Mouse (Mus musculus) kidney, adult 2 months (tissue): ENCODE results near the gene Gm28051. TPM values are rescaled to one million over a fixed set of nuclear protein-coding genes. Genes with fewer than 3 reads are reported as not detected.

Experiments
- DNase-seq: peaks from one replicate; pipeline ENCODE4 v3.0.0; 2021
- H3K27ac ChIP-seq: fragments of 200-500 bp; 2 replicates; pipeline ENCODE4 v1.5.1; 2012; ENCODE audit warnings: low read depth, low read length, control low read depth, inconsistent platforms; ENCODE audit not compliant: insufficient read depth
- H3K27me3 ChIP-seq: fragments of 200-500 bp; replicated peaks from 2 replicates; pipeline ENCODE4 v1.6.1; 2012; ENCODE audit warnings: mild to moderate bottlenecking, moderate library complexity, low read length, inconsistent platforms; ENCODE audit not compliant: control insufficient read depth, insufficient read depth
- H3K36me3 ChIP-seq: fragments of 200-500 bp; 2 replicates; pipeline ENCODE4 v1.6.1; 2012; ENCODE audit warnings: mild to moderate bottlenecking, moderate library complexity, low read length, inconsistent platforms; ENCODE audit not compliant: control insufficient read depth, insufficient read depth
- H3K4me1 ChIP-seq: fragments of 200-500 bp; 2 replicates; pipeline ENCODE4 v1.6.1; 2011; ENCODE audit warnings: low read length; ENCODE audit not compliant: control insufficient read depth, insufficient read depth
- H3K4me3 ChIP-seq: fragments of 200-500 bp; 2 replicates; pipeline ENCODE4 v1.5.1; 2011; ENCODE audit warnings: mild to moderate bottlenecking, low read depth, low read length, control low read depth; ENCODE audit not compliant: insufficient read depth
- CTCF ChIP-seq: fragments of 200-500 bp; conservative IDR thresholded peaks from 2 replicates; pipeline ENCODE4 v1.5.1; 2011; ENCODE audit warnings: low read depth, mild to moderate bottlenecking, control low read depth, low read length, moderate library complexity, mixed read lengths; ENCODE audit not compliant: insufficient read depth, insufficient read length
- POLR2A ChIP-seq: fragments of 200-500 bp; IDR thresholded peaks from one replicate; pipeline ENCODE4 v1.6.1; 2011; ENCODE audit warnings: low read depth, low read length, control low read depth
- WGBS: fragments of 180-500 bp; shearing (Covaris S2); methylation state at CpG from one replicate; pipeline ENCODE4 v1.1.7; 2018; 5-methylcytosine and 5-hydroxymethylcytosine counted together
- polyA plus RNA-seq: library from polyadenylated mRNA; depleted of rRNA; stranded (reverse); fragments of >200 nt; gene quantifications from 2 replicates; pipeline ENCODE4 v1.2.3, GENCODE M21; 2012; rRNA removed

Gene Gm28051
- polyA plus RNA-seq: not detected in 2 replicates

DNA sequence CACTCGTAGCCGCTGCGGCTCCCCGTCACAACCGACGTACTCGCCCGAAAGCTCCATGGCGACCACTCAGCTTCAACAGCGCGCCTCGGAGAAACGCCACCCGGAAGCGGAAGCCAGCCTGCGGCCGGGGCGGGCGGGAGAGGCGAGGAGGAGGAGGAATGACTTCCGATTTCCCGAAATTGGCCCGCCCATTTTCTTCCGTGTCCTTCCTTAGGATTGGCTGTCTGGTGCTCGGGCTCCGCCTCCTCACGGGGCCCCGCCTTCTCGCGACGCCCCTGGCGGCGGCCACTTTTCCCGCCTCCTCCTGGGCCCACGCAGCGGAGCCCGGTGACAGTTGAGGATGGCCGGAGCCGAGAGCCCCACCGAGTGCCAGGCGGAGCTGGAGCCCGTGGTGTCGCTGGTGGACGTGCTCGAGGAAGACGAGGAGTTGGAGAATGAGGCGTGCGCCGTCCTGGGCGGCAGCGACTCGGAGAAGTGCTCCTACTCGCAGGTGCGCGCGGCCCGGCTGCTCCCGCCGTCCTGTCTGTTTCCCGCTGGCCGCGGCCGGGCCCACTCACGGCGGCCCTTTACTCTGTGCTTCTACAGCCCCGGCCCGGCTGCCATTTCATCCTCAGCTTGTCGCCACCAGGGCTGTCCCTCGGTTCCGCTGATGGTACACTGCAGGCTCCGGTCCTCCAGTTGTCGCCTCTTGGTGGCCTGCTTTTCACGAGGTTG, at the start of gene Gm28051, which contains the start of the genes Gon7 and Ubr7:
Gene Gm28051, minus strand, starts transcription at position 77 of the 714 bp plus-strand sequence.
Gene Gon7, minus strand, starts transcription at position 115 of the 714 bp plus-strand sequence.
Gene Ubr7, plus strand, starts transcription at position 279 of the 714 bp plus-strand sequence.
- H3K36me3 ChIP-seq: no peaks in the 10 kb centered on the region; the same call in 1 of the 2 replicates
- peaks cover 5% of the 10 kb centered on the region for H3K4me1 ChIP-seq
- peak; percentile 98 for DNase-seq
- under 1% methylated on average over 73 of the region's 73 CpGs for WGBS
- peak within 1 kb of the TSS; percentile 64 for H3K27ac ChIP-seq
- no peaks in the 10 kb centered on the region for H3K27me3 ChIP-seq
- H3K4me3 ChIP-seq: peak within 1 kb of the TSS; percentile 96
- no peak for TF ChIP-seq POLR2A
- TF ChIP-seq CTCF: peak; percentile 34; the same call in 1 of the 2 replicates

DNA sequence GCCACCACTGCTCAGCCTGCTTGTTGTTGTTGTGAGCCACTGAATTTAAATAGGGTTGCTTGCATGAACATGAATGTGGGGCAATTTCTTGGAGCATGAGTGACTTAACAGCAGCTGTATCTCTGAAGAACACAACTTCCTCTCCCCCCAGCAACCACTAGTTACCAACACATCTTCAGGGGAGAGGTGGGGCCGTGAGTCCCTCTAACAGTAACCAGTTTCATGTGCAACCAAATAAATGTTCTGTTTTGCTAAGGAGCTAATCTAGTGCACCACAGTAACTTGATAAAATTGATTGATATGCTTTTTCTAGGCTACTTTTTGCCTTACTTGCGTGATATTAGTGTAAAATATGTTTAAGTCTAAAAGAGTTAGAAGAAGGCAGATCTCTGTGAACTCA, 42.0 kb upstream of the Gm28051 start:
- no peaks in the 10 kb centered on the region for H3K36me3 ChIP-seq
- H3K4me1 ChIP-seq: no peaks in the 10 kb centered on the region
- no peaks in the 10 kb centered on the region for H3K27me3 ChIP-seq
- no peak for DNase-seq
- H3K4me3 ChIP-seq: no peak overlapping the region
- no peak overlapping the region for H3K27ac ChIP-seq
- TF ChIP-seq CTCF: no peak
- no peak for TF ChIP-seq POLR2A
- WGBS: 94% methylated on average over 2 of the region's 2 CpGs

GRCm38 (mm10) chr12:102787927-102788326, 30.4 kb upstream of the Gm28051 start:
- TF ChIP-seq POLR2A (no peak), CTCF (no peak)
- WGBS: 72% methylated on average over 7 of the region's 7 CpGs
- peak; percentile 12 for DNase-seq
- H3K4me1 ChIP-seq: no peaks in the 10 kb centered on the region
- H3K36me3 ChIP-seq: no peaks in the 10 kb centered on the region; the same call in none of the 2 replicates
- H3K27me3 ChIP-seq: no peaks in the 10 kb centered on the region
- H3K27ac ChIP-seq: no peak overlapping the region
- H3K4me3 ChIP-seq: no peak overlapping the region

DNA sequence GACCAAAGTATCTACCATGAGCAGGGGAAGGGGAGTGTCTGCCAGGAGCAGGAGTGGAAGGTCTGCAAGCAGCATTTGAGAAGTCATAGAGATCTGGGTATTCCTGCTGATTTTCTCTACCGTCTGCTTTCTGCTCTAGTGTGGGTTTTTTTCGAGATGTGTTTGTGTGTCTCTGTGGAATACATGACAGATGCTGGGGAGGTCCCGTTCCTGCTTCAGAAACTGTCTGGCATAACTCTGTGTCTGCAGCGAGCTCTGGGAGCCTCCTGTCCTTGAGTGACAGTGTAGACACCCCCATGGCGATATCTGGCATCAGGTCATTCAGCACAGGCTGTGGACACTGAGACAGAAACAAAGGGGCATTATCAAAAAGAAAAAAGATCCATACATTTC, 28.0 kb upstream of the Gm28051 start:
- no peaks in the 10 kb centered on the region for H3K27me3 ChIP-seq
- WGBS: 91% methylated on average over 5 of the region's 5 CpGs
- H3K27ac ChIP-seq: no peak overlapping the region
- no peak for DNase-seq
- no peak for TF ChIP-seq POLR2A
- no peak for TF ChIP-seq CTCF
- no peak overlapping the region for H3K4me3 ChIP-seq
- H3K4me1 ChIP-seq: no peaks in the 10 kb centered on the region
- no peaks in the 10 kb centered on the region; the same call in none of the 2 replicates for H3K36me3 ChIP-seq

DNA sequence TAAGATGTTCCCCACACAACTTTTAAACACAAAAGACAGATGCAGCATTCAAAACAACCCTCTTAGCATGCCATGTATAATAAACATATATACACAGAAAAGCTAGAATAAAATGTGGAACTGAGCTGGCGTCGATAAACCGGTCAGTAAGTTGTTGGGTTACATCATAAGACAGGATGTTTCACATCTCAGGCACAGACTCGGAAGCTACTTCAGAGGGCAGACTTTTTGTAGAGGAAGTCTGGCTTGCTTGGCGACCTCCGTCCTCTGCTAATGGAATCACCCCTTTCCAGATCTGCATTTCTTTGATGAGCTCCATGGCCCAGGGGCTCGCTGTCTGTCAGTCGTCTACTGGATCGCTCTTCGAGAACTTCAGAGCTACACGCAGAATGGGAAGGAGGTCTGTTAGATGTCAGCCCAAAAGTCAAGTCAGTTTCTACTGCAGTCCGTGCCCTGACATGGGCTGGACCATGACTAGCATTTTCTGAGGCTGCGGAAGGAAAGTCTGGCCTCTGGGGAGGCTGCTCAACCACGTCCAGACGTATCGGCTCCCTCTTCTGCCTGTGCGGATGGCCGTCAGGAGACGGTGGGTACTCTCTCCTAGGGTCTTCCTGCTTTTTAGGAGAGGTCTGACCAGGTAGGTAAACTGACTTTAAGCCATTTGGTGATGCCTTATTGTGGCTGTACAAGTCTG, 27.5 kb upstream of the Gm28051 start:
- 89% methylated on average over 19 of the region's 19 CpGs for WGBS
- no peak overlapping the region for H3K4me3 ChIP-seq
- H3K27me3 ChIP-seq: no peaks in the 10 kb centered on the region
- no peak for DNase-seq
- H3K36me3 ChIP-seq: no peaks in the 10 kb centered on the region; the same call in none of the 2 replicates
- TF ChIP-seq CTCF (no peak), POLR2A (no peak)
- H3K4me1 ChIP-seq: no peaks in the 10 kb centered on the region
- H3K27ac ChIP-seq: no peak overlapping the region

GRCm38 (mm10) chr12:102782841-102783240, 25.3 kb upstream of the Gm28051 start:
- Histone ChIP-seq H3K4me3 (no peak overlapping the region), H3K27ac (no peak overlapping the region), H3K4me1 (no peaks in the 10 kb centered on the region), H3K36me3 (no peaks in the 10 kb centered on the region; the same call in none of the 2 replicates), H3K27me3 (no peaks in the 10 kb centered on the region)
- no peak for DNase-seq
- WGBS: 77% methylated on average over 5 of the region's 5 CpGs
- TF ChIP-seq POLR2A (no peak), CTCF (no peak)

GRCm38 (mm10) chr12:102779452-102779851, 21.9 kb upstream of the Gm28051 start:
- no peaks in the 10 kb centered on the region for H3K4me1 ChIP-seq
- no peak overlapping the region for H3K4me3 ChIP-seq
- no peaks in the 10 kb centered on the region for H3K36me3 ChIP-seq
- WGBS: 51% methylated on average over 3 of the region's 3 CpGs
- H3K27me3 ChIP-seq: no peaks in the 10 kb centered on the region
- DNase-seq: no peak
- TF ChIP-seq CTCF: 0 out of 2 replicates have a peak, but pooled peaks have one; percentile 15
- TF ChIP-seq POLR2A: no peak
- H3K27ac ChIP-seq: no peak overlapping the region
